Mouse (Mus musculus) cerebellum, adult 2 months (tissue): ENCODE measurements at regions not wholly inside any gene's neighbourhood (a gene's known extent, or its start where the extent isn't known, plus 50 kb on each side); places are given as distances from the start of the nearest gene placed in this dataset.

Source experiments
- DNase-seq, 2 experiments: peaks; one replicate each; pipeline ENCODE4 v3.0.0; 2021
- H3K27ac ChIP-seq: fragments of 200-500 bp; 2 replicates; pipeline ENCODE4 v1.5.1; 2012; ENCODE audit warnings: low read length, control low read depth, inconsistent platforms; ENCODE audit not compliant: insufficient read depth
- H3K27me3 ChIP-seq: fragments of 200-500 bp; 2 replicates; pipeline ENCODE4 v1.6.1; 2012; ENCODE audit warnings: inconsistent platforms, mild to moderate bottlenecking, low read length, moderate library complexity; ENCODE audit not compliant: control insufficient read depth, insufficient read depth
- H3K4me1 ChIP-seq: fragments of 200-500 bp; 2 replicates; pipeline ENCODE4 v1.6.1; 2011; ENCODE audit warnings: low read length; ENCODE audit not compliant: control insufficient read depth, insufficient read depth
- H3K4me3 ChIP-seq: fragments of 200-500 bp; replicated peaks from 2 replicates; pipeline ENCODE3; 2011; ENCODE audit warnings: mild to moderate bottlenecking, low read depth, low read length, control low read depth; ENCODE audit not compliant: insufficient read depth
- CTCF ChIP-seq: fragments of 200-500 bp; IDR thresholded peaks from 2 replicates; pipeline ENCODE4 v1.5.1; 2011; ENCODE audit warnings: low read depth, mild to moderate bottlenecking, control low read depth, low read length, moderate library complexity, borderline replicate concordance; ENCODE audit not compliant: insufficient read depth
- POLR2A ChIP-seq: fragments of 200-500 bp; IDR thresholded peaks from 2 replicates; pipeline ENCODE4 v1.6.1; 2011; ENCODE audit warnings: low read length, control low read depth, borderline replicate concordance; ENCODE audit not compliant: insufficient read depth
- WGBS: fragments of 180-500 bp; shearing (Covaris S2); methylation state at CpG from one replicate; pipeline ENCODE4 v1.1.7; 2018; 5-methylcytosine and 5-hydroxymethylcytosine counted together

GRCm38 (mm10) chr8:46936039-46936438, 50.6 kb upstream of the Enpp6 start:
- TF ChIP-seq POLR2A (no peak), CTCF (no peak)
- no peak for DNase-seq
- Histone ChIP-seq H3K4me1 (no peaks in the 10 kb centered on the region), H3K4me3 (no peak overlapping the region), H3K27ac (no peak overlapping the region), H3K27me3 (no peaks in the 10 kb centered on the region)
- WGBS = 6% methylated on average over 8 of the region's 8 CpGs
